Mouse (Mus musculus) gastrocnemius, postnatal 36 days (tissue): ENCODE measurements around the gene Slc44a3. TPM values are rescaled to one million over a fixed set of nuclear protein-coding genes. Genes with fewer than 3 reads are reported as not detected.

ENCODE experiments used
- DNase-seq, 2 experiments: peaks; one replicate each; pipeline ENCODE4 v3.0.0; 2022
- intact Hi-C: fragments of 180-260 bp; cut with DNase I; formaldehyde crosslinking; loops from one replicate; pipeline ENCODE4 v1.15.1; 2025
- total RNA-seq, 2 experiments: library from RNA; stranded (reverse); gene quantifications; 2 replicates each; pipeline ENCODE4 v1.2.3; 2021

Slc44a3 gene
- total RNA-seq, 2 experiments from 2014 or later, result not detected

DNA sequence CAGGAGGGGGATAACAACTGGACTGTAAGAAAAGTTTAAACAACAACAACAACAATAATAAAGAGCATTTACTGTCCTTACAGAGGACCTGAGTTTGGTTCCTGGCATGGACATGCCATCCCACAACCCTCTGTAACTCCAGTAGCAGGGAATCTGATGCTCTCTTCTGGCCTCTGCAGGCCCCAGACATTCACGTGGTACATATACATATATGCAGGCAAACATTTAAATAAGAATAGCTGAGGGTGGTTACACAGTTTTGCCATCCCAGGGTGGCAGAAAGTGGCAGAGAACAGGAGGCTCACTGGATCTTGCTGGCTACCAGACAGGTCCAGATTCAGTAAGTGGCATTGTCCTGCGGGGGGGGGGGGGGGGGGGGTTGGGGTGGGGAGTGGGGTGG, 64.1 kb downstream of the Slc44a3 start:
- intact Hi-C loops, result no loop called here
- DNase-seq, result no peak

DNA sequence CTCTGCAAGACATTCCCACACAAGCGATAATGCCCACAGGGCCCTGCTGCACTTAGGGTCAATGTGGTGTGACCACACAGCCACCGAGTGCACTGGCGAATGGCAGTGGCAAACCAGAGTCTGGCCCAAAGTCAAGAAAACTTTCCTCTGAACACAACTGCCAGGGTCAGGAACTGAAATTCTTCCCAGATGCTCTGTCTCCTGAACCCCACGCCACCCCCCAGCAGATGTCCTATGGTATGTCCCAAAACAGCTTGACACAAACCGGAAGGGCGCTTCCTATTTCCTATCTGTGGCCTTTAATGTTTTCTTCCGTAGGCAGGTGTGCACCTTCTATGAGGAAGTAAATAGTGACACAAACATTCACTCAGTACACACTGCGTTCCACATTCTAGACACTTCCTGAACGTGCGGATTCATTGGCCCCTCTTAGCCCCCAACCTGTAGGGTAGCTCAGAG, 65.1 kb downstream of the Slc44a3 start:
- intact Hi-C loops, result no loop called here
- no peak for DNase-seq

GRCm38 (mm10) chr3:121465795-121466194, 66.4 kb downstream of the Slc44a3 start:
- no peak for DNase-seq
- intact Hi-C loops, result no loop called here

GRCm38 (mm10) chr3:121464733-121465305, 67.4 kb downstream of the Slc44a3 start:
- intact Hi-C loops, result no loop called here
- no peak for DNase-seq

GRCm38 (mm10) chr3:121462782-121463181, 69.4 kb downstream of the Slc44a3 start:
- DNase-seq, result no peak
- intact Hi-C loops, result no loop called here

GRCm38 (mm10) chr3:121461477-121461876, 70.7 kb downstream of the Slc44a3 start:
- intact Hi-C loops, result no loop called here

DNA sequence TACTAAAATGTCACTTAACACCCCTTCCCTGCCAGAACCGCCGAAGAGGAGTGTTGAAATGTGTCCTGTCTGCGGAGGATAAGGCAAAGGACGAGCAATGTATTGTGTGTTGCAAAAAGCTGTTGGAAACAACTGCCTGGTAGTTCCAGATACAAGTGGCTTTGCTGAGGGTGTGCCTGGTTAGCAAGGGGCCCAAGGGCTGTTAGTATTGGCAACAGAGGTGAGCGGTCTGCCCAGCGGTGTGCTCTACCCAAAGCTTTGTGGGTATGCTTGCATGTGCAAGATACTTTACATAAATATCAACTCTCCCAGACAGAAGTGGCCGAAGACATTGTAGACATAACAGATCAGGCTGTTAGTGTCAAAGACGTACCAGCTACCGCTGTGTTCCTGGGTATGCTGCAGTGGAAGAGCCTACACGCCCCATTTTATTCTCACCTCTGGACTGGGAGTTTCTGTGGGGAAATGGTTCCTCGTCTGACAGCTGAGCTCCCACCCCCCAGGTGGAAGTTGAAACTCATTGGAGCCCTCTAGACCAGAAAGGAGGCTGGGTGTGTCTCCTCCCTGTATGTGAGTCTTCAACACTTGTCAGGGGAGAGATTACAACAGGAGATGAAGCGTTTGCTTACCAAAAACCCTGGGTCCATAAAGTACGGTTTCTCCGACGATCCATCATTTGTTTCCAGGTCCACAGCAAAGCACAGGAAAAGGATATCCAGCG, 71.6 kb downstream of the Slc44a3 start:
- no peak for DNase-seq
- intact Hi-C loops, result no loop called here

More at GRCm38 (mm10) chr3:121461477-121461876, 70.7 kb downstream of the Slc44a3 start:
- DNase-seq, result no peak

DNA sequence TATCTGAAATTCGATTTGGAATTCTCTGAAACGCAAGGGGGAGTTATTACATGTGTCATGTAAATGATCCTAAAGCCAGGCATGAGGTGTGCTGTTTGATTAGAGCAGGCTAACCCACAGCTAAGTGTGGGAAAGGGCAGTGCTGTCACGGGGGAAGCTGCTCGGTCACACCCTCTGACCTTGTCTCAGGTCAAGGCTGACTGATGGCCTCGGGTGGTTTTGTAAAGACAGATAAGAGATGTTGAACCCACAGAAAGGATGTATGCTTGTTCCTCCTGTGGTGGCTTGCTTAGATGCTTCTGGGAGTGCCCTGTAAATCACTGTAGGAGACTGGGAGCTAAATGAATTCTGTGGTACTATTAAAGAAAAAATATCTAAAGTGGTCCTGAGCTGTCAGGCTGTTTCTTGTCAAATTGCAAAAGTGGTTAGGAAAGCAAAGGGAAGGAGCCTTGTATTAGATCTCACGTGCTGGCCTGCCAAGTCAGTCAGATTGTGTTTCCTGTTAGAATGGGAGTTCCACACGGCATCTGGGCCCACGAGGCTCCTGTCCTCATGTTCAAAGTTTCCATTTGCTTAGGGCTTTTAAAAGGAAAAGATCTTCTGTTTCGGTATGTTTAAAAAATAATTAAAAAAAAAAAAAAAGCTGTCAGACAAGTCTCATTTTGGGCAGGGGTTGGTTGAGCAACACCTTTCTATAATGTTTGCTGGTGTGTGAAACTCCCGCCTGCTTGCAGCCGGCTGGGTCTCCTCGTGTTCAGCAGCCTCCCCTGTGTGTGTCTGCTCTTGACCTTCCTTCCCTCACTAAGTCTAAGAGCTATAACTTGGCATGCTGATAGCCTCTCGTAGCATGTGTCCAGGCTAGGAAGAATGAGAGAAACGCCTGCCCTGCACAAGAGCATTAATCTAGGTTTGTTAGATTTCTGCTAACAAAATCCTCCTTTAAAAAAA, 73.4 kb downstream of the Slc44a3 start:
- no peak for DNase-seq
- intact Hi-C loops, result no loop called here

DNA sequence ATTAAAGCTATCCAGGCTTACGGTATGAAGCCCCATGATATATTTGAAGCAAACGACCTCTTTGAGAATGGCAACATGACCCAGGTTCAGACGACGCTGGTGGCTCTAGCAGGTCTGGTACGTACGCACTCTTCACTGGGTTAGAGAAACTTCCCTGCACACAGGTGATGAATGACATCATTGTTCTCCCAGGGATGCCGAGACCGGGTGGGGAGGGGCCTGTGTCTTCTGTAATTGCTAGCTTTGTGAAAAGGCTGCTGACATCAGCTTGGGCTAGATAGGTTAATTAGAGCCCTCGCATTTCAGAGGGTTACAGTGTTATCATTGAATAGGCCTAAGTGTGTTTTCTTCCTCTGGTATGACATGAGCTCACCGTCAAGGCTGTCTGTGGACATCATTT, 80.8 kb downstream of the Slc44a3 start:
- no peak for DNase-seq
- intact Hi-C loops, result no loop called here

- intact Hi-C loops, result no loop called here
- no peak for DNase-seq
These were observed 82.7 kb downstream of the Slc44a3 start for GRCm38 (mm10) chr3:121449527-121449926.

DNA sequence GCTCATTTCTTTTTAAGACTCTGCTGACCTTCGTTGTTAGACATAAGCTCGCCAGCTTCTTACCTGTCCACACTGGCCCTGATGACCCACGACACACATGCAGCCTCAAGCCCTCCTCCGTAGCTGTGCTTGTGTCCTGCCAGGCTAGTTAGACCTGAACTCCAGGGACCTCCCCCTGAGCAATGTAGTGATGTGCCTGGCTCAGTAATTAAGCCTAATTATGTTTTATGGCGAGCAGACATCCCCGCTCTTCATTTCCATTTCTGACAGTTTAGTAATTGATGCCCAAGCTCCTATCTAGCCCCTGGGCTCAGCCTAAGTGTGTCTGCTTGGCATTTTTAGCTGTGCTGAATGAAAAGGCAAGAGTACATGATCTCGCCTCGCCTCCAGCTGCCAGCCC, 83.6 kb downstream of the Slc44a3 start:
- intact Hi-C loops, result no loop called here
- no peak for DNase-seq

DNA sequence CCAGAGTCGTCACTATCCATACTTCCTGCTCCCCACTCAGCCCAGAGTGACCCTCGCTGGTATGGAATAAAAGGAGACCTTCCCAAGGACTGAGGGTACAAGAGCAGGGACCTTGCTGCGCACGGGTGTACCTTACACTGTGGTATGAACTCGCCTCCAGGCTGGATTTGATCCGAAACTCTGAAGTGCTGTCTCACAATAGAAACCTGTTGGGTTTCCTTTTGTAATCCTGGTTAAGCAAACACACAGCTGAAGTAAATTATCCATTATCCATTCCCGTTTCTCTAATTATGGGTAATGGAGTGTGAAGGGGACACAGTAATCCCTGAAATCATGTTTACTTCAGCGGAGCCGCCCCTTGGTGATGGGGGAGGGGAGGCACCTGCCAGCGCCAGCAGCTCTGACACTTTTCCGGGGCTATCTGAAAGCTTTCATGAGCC, 84.2 kb downstream of the Slc44a3 start:
- intact Hi-C loops, result no loop called here

DNA sequence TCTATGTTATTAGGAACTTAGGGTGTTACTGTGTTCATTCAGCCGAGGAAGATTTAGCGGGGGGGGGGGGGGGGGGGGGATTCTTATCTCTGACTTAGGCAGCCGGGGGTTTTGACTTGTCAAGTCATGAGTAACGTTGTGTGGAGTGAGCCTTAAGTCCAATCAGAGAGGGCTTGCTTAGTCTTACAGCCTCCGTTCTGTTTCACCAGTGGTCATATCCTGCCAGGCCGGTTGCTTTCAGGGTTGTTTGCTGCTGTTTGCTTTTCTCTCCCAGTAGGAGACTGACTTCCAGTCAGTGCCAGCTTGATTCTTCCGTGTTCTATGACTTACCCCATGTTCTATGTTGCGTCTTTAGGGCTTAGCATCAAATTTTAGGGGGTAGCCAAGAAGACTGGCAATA, 85.8 kb downstream of the Slc44a3 start:
- intact Hi-C loops, result no loop called here
- DNase-seq, result no peak

More for the DNA sequence above, 84.2 kb downstream of the Slc44a3 start:
- no peak for DNase-seq

- intact Hi-C loops, result no loop called here
- no peak for DNase-seq
These were observed 87.8 kb downstream of the Slc44a3 start for GRCm38 (mm10) chr3:121444414-121444813.

GRCm38 (mm10) chr3:121443861-121444271, 88.3 kb downstream of the Slc44a3 start:
- no peak for DNase-seq
- intact Hi-C loops, result no loop called here

DNA sequence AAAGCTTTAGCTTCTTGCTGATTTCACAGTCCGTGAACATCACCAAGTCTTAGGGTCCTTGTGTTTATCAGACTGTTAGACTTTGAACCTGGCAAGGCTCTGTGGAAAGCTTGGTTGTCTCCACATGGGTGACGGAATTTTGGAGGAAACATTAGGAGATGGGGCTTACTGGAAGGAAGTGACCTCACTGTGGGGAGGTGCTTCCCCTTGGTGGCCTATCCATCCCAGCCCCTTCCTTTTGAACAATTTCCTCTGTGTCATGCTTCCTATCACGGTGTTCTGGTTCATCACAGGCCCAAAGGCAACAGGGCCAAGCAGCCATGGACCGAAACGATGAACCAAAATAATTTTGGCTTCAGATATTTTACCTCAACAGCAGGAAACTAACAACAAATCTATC, 89.9 kb downstream of the Slc44a3 start:
- intact Hi-C loops, result no loop called here
- no peak for DNase-seq

GRCm38 (mm10) chr3:121441504-121441903, 90.7 kb downstream of the Slc44a3 start:
- intact Hi-C loops, result no loop called here
- no peak for DNase-seq

GRCm38 (mm10) chr3:121439623-121440161, 92.5 kb downstream of the Slc44a3 start:
- DNase-seq, result no peak
- intact Hi-C loops, result no loop called here

DNA sequence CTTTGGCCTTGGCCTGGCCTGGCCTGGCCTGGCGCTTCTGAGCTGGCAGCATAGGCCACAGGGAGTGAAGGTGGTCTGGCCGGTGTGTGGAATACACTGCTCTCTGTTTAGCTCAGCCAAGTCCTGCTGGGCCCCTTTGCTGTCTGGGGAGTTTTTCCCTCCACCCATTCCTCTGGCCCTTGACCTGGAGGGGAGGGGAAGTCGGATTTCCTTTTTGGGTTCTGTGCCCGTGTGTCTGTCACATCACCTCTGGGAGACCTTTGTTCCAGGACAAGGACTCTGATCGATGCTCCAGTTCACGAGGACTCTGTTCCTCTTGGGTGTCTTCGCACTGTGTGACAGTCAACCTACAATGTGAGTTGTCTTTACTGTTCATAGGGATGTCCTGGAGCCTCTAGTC, 94.2 kb downstream of the Slc44a3 start:
- intact Hi-C loops, result no loop called here
- no peak for DNase-seq

- intact Hi-C loops, result no loop called here
- DNase-seq, result no peak
These were observed 95.1 kb downstream of the Slc44a3 start for GRCm38 (mm10) chr3:121437070-121437469.

- intact Hi-C loops, result no loop called here
These were observed 96.9 kb downstream of the Slc44a3 start for GRCm38 (mm10) chr3:121435296-121435695.

More at GRCm38 (mm10) chr3:121435296-121435695, 96.9 kb downstream of the Slc44a3 start:
- DNase-seq, result no peak
